Mouse (Mus musculus): ENCODE data around the gene Hmg20b. TPM values are rescaled to one million over a fixed set of nuclear protein-coding genes. Genes with fewer than 3 reads are reported as not detected.

Gene Hmg20b
- polyA plus RNA-seq, 1 experiment from 2014 or later: 97.7 TPM

DNA sequence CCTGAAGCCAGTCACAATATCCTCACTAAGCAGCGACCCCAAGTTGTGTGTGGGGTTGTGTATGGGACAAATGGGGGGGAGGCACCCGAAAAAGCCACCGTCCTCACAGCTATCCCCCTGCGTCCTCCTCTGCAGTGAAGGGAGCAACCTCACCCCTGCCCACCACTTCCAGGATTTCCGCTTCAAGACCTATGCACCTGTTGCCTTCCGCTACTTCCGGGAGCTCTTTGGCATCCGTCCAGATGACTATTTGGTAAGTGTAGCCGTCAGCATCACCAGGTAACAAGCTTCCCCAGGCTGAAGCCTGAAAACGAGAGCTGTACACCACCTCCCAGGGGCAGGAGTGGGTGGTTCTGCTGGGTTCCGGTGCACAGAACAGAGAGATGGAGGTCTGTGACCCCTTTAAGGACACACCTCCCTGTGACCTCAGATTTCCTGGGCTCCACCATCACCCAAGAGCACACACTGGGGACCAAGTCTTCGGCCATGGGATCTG lies 44.1 kb downstream of the Hmg20b start:
- Histone ChIP-seq H3K27ac (ENCODE audit: low read depth, low read length) (no peak overlapping the region), H3K27me3 (ENCODE audit: control insufficient read depth, insufficient read depth, low read length) (no peaks in the 10 kb centered on the region), H3K36me3 (ENCODE audit: control insufficient read depth, insufficient read depth, low read length) (peaks cover 21% of the 10 kb centered on the region), H3K9ac (ENCODE audit: low read length) (no peak overlapping the region), H3K4me3 (ENCODE audit: low read depth, low read length) (no peak overlapping the region), H3K4me2 (no peak overlapping the region), H3K9me3 (ENCODE audit: control insufficient read depth, low read length) (no peaks in the 10 kb centered on the region), H3K4me1 (ENCODE audit: control insufficient read depth, insufficient read depth, low read length) (peaks cover 10% of the 10 kb centered on the region)
- ATAC-seq (ENCODE audit: low FRiP score) (no peak), DNase-seq (ENCODE audit: low spot score, missing footprints) (no peak)
- 99% methylated on average over 12 of the region's 12 CpGs for WGBS

DNA sequence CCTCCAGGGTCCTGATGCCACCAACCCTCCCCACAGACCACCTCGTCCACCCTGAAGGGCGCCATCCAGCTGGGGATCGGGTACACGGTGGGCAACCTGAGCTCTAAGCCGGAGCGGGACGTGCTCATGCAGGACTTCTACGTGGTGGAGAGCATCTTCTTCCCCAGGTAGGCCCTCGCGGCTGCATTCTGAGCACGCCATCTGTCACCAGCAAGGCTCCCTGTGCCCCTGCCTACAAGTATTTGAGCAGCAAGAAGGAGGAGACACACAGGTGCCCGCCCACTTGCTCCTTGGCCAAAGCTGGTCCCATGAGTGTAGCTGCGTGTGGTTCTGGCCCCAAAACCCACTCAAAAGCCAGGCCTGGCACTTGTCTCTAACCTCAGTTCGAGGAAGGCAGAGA lies 44.6 kb downstream of the Hmg20b start:
- peaks cover 10% of the 10 kb centered on the region for H3K4me1 ChIP-seq (ENCODE audit: control insufficient read depth, insufficient read depth, low read length)
- WGBS: 95% methylated on average over 14 of the region's 14 CpGs
- no peak overlapping the region for H3K9ac ChIP-seq (ENCODE audit: low read length)
- H3K4me2 ChIP-seq: no peak overlapping the region
- H3K27ac ChIP-seq (ENCODE audit: low read depth, low read length): no peak overlapping the region
- DNase-seq (ENCODE audit: low spot score, missing footprints): no peak
- peaks cover 21% of the 10 kb centered on the region for H3K36me3 ChIP-seq (ENCODE audit: control insufficient read depth, insufficient read depth, low read length)
- ATAC-seq (ENCODE audit: low FRiP score): no peak
- no peaks in the 10 kb centered on the region for H3K27me3 ChIP-seq (ENCODE audit: control insufficient read depth, insufficient read depth, low read length)
- no peaks in the 10 kb centered on the region for H3K9me3 ChIP-seq (ENCODE audit: control insufficient read depth, low read length)
- H3K4me3 ChIP-seq (ENCODE audit: low read depth, low read length): no peak overlapping the region

DNA sequence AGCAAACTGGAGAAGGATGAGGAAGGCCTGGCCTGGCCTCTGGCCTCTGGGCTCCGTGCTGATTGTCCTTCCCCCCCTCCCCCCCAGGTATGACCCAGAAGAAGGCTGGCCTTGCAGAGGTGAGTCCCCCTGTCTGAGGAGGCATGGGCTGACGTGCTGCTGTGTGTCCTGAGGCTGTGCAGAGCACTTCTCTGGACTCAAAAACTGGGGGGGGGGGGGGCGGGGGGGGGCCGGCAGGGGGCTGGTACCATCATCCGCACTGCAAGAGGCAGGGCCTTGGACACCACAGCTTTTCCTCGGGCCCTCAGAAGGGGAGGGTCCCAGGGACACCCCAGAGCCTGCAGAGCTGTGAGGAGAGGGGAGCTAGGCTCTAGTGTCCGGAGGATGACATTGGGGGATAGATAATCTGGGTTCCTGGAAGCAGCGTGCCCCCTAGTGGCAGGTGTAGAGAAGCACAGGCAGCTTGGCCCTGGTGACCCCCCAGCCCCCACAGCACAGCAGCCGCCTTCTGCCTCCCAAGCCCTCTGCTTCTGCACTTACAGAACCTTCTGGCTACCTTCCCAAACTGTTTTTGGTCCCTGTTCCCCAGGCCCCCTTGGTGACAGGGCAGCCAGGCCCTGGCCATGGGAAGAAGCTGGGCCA lies 45.6 kb downstream of the Hmg20b start:
- Histone ChIP-seq H3K9me3 (ENCODE audit: control insufficient read depth, low read length) (no peaks in the 10 kb centered on the region), H3K9ac (ENCODE audit: low read length) (no peak overlapping the region), H3K4me1 (ENCODE audit: control insufficient read depth, insufficient read depth, low read length) (peaks cover 10% of the 10 kb centered on the region), H3K36me3 (ENCODE audit: control insufficient read depth, insufficient read depth, low read length) (peaks cover 21% of the 10 kb centered on the region), H3K4me2 (no peak overlapping the region), H3K27me3 (ENCODE audit: control insufficient read depth, insufficient read depth, low read length) (no peaks in the 10 kb centered on the region), H3K27ac (ENCODE audit: low read depth, low read length) (no peak overlapping the region), H3K4me3 (ENCODE audit: low read depth, low read length) (no peak overlapping the region)
- ATAC-seq (ENCODE audit: low FRiP score) (peak; percentile 66), DNase-seq (ENCODE audit: low spot score, missing footprints) (no peak)
- WGBS: 29% methylated on average over 9 of the region's 9 CpGs

DNA sequence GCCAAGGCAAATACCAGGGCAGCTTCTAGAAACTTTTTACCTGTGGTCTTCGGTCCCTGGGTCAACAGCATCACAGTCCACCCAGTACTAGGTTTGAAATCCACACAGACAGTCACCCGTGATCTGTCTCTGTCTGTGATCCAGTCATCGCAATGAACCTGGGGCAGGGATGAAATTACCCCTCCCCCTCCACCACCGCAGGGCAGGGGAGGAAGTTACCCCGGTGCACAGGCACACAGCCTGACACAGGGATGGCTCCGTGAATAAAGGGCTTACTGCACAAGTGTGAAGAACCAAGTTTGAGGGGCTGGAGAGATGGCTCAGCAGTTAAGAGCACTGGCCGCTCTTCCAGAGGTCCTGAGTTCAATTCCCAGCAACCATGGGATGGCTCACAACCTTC lies 46.5 kb downstream of the Hmg20b start:
- Histone ChIP-seq H3K9ac (ENCODE audit: low read length) (no peak overlapping the region), H3K4me2 (no peak overlapping the region), H3K36me3 (ENCODE audit: control insufficient read depth, insufficient read depth, low read length) (peaks cover 14% of the 10 kb centered on the region; the same call in 1 of the 2 replicates), H3K4me1 (ENCODE audit: control insufficient read depth, insufficient read depth, low read length) (peaks cover 10% of the 10 kb centered on the region), H3K27ac (ENCODE audit: low read depth, low read length) (no peak overlapping the region), H3K4me3 (ENCODE audit: low read depth, low read length) (no peak overlapping the region), H3K27me3 (ENCODE audit: control insufficient read depth, insufficient read depth, low read length) (no peaks in the 10 kb centered on the region), H3K9me3 (ENCODE audit: control insufficient read depth, low read length) (no peaks in the 10 kb centered on the region)
- no peak for DNase-seq (ENCODE audit: low spot score, missing footprints)
- WGBS: 82% methylated on average over 7 of the region's 7 CpGs
- no peak for ATAC-seq (ENCODE audit: low FRiP score)

DNA sequence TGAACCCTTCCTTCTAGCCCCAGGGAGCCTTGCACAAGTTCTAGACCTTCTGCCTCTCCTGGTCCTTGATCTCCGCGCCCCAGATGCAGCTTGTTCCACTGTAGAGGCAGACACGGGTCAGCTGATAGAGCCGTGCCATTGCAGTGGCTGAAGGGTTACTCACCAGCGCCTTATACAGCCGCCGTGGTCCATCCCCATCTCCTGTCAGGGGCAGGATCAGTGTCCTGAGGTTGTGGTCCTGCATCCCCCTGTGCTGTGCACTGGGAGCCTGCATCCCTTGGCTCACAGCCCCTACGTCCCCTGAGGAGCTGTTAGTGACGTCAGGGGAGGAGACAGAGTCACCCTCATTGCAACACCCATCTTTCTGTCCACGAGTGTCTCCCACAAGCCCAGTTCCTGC lies 47.0 kb downstream of the Hmg20b start:
- no peak overlapping the region for H3K4me3 ChIP-seq (ENCODE audit: low read depth, low read length)
- DNase-seq (ENCODE audit: low spot score, missing footprints) (no peak), ATAC-seq (ENCODE audit: low FRiP score) (no peak)
- H3K36me3 ChIP-seq (ENCODE audit: control insufficient read depth, insufficient read depth, low read length): peaks cover 10% of the 10 kb centered on the region; the same call in 1 of the 2 replicates
- WGBS: 82% methylated on average over 10 of the region's 10 CpGs
- H3K4me2 ChIP-seq: no peak overlapping the region
- H3K27ac ChIP-seq (ENCODE audit: low read depth, low read length): no peak overlapping the region
- H3K27me3 ChIP-seq (ENCODE audit: control insufficient read depth, insufficient read depth, low read length): no peaks in the 10 kb centered on the region
- H3K9me3 ChIP-seq (ENCODE audit: control insufficient read depth, low read length): no peaks in the 10 kb centered on the region
- H3K9ac ChIP-seq (ENCODE audit: low read length): no peak overlapping the region; the same call in 1 of the 2 replicates
- H3K4me1 ChIP-seq (ENCODE audit: control insufficient read depth, insufficient read depth, low read length): peaks cover 10% of the 10 kb centered on the region

DNA sequence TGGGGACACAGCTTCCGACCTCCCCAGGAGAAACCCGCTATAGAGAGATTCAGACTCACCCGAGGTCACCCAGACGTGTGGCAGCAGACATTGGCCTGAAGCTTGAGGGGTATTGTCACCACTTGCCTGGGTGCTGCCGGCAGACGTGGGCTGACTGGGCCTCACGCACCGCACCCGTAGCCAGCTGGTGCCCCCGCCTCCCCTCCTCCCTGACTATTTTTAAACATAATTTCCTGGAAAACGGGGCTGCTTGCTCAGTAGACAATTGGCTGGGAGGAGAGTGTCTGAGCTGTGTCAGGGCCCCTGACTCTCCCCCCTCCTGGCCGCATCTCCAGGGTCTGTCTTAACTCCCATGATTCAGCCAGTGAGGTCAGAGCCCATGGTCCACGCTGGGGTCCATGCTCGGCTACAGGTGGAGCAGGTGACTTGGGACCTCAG lies 47.5 kb downstream of the Hmg20b start:
- Histone ChIP-seq H3K36me3 (ENCODE audit: control insufficient read depth, insufficient read depth, low read length) (peaks cover 5% of the 10 kb centered on the region; the same call in 1 of the 2 replicates), H3K4me3 (ENCODE audit: low read depth, low read length) (no peak overlapping the region), H3K27me3 (ENCODE audit: control insufficient read depth, insufficient read depth, low read length) (no peaks in the 10 kb centered on the region), H3K27ac (ENCODE audit: low read depth, low read length) (no peak overlapping the region), H3K9me3 (ENCODE audit: control insufficient read depth, low read length) (no peaks in the 10 kb centered on the region), H3K4me1 (ENCODE audit: control insufficient read depth, insufficient read depth, low read length) (peaks cover 10% of the 10 kb centered on the region), H3K4me2 (no peak overlapping the region), H3K9ac (ENCODE audit: low read length) (no peak overlapping the region; the same call in 1 of the 2 replicates)
- no peak for DNase-seq (ENCODE audit: low spot score, missing footprints)
- ATAC-seq (ENCODE audit: low FRiP score): no peak
- 84% methylated on average over 14 of the region's 14 CpGs for WGBS

DNA sequence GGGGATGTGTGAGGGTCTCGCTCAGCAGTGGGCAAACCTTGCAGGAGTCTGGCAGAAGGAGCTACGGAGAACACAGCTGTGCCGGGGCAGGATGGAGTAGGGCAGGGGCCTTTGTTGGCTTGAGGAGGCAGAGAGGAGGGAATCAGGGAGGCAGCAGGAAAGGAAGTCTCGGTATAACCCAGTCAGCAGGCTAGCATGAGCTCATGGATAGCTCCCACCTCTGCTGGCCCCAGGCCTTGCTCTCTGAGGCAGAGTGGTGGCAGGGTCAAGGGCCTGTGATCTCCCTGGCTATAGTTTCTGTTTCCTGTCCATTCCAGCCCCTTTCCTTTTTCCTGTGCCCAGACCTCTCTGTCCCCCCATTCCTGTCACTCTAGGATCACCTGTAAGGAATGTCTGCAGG lies 48.0 kb downstream of the Hmg20b start:
- H3K9me3 ChIP-seq (ENCODE audit: control insufficient read depth, low read length): no peaks in the 10 kb centered on the region
- H3K4me3 ChIP-seq (ENCODE audit: low read depth, low read length): no peak overlapping the region
- peaks cover under 1% of the 10 kb centered on the region; the same call in 1 of the 2 replicates for H3K36me3 ChIP-seq (ENCODE audit: control insufficient read depth, insufficient read depth, low read length)
- H3K27me3 ChIP-seq (ENCODE audit: control insufficient read depth, insufficient read depth, low read length): no peaks in the 10 kb centered on the region
- no peak overlapping the region for H3K27ac ChIP-seq (ENCODE audit: low read depth, low read length)
- 74% methylated on average over 4 of the region's 4 CpGs for WGBS
- DNase-seq (ENCODE audit: low spot score, missing footprints): no peak
- no peak overlapping the region; the same call in 1 of the 2 replicates for H3K9ac ChIP-seq (ENCODE audit: low read length)
- H3K4me1 ChIP-seq (ENCODE audit: control insufficient read depth, insufficient read depth, low read length): peaks cover 10% of the 10 kb centered on the region
- no peak for ATAC-seq (ENCODE audit: low FRiP score)
- no peak overlapping the region for H3K4me2 ChIP-seq

DNA sequence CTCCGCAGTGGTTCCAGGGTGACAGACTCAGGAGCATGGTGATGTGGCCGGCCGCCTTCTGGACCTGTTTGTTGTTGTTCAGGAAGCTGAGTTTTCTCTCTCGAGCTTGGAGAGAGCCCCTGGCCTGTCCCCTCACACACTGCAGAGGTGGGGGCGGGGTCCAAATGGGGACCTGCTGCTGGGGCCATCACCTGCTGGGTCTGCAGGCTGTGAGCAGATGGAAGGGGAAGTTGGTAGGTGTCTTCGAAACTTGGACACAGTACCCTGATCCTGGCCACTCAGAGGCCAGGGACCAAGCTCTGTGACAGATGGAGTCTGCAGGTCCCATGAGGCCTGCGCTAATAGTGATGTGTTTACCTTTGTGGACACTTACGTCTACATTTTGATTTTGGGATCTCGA lies 49.0 kb downstream of the Hmg20b start:
- Histone ChIP-seq H3K27me3 (ENCODE audit: control insufficient read depth, insufficient read depth, low read length) (no peaks in the 10 kb centered on the region), H3K9me3 (ENCODE audit: control insufficient read depth, low read length) (no peaks in the 10 kb centered on the region), H3K4me1 (ENCODE audit: control insufficient read depth, insufficient read depth, low read length) (peaks cover 10% of the 10 kb centered on the region), H3K27ac (ENCODE audit: low read depth, low read length) (no peak overlapping the region), H3K36me3 (ENCODE audit: control insufficient read depth, insufficient read depth, low read length) (no peaks in the 10 kb centered on the region), H3K9ac (ENCODE audit: low read length) (no peak overlapping the region), H3K4me2 (no peak overlapping the region), H3K4me3 (ENCODE audit: low read depth, low read length) (no peak overlapping the region)
- WGBS: 84% methylated on average over 9 of the region's 9 CpGs
- DNase-seq (ENCODE audit: low spot score, missing footprints): no peak
- no peak for ATAC-seq (ENCODE audit: low FRiP score)

DNA sequence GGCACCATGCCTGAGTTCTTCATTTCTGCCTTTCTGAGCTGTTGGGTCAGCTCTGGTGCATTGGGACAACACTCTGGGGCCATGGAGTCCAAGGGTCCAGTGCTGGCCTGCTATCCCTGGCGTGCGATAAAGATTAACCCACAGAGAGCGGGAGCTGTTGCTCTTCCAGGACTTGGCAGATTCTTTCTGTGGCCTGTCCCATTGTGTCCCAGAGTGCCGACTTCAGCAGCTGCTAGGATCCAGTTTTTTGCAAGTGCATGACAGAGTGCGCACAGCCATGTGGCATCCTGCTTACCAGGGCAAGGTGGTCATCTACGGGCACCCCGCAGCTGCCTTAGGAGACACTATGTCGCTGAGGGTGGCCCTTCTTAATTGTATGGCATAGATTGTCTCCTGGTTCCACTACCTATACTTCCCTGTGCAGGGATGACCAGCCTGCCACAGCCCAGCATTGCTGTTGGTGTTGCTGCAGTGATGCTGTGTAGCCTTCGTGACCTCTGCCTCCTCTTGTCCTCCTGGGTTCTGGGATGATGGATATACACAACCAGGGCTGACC lies 49.9 kb downstream of the Hmg20b start:
- no peaks in the 10 kb centered on the region for H3K36me3 ChIP-seq (ENCODE audit: control insufficient read depth, insufficient read depth, low read length)
- no peak for ATAC-seq (ENCODE audit: low FRiP score)
- no peak overlapping the region for H3K4me2 ChIP-seq
- no peak overlapping the region for H3K27ac ChIP-seq (ENCODE audit: low read depth, low read length)
- H3K4me1 ChIP-seq (ENCODE audit: control insufficient read depth, insufficient read depth, low read length): peaks cover 10% of the 10 kb centered on the region
- no peak overlapping the region for H3K9ac ChIP-seq (ENCODE audit: low read length)
- no peaks in the 10 kb centered on the region for H3K27me3 ChIP-seq (ENCODE audit: control insufficient read depth, insufficient read depth, low read length)
- DNase-seq (ENCODE audit: low spot score, missing footprints): no peak
- H3K4me3 ChIP-seq (ENCODE audit: low read depth, low read length): no peak overlapping the region
- WGBS: 85% methylated on average over 9 of the region's 9 CpGs
- no peaks in the 10 kb centered on the region for H3K9me3 ChIP-seq (ENCODE audit: control insufficient read depth, low read length)

All from midbrain, embryonic 11.5 days (tissue).